Comparison of ENCODE assay signal across 23 mouse cellular contexts in the genomic region with DNA sequence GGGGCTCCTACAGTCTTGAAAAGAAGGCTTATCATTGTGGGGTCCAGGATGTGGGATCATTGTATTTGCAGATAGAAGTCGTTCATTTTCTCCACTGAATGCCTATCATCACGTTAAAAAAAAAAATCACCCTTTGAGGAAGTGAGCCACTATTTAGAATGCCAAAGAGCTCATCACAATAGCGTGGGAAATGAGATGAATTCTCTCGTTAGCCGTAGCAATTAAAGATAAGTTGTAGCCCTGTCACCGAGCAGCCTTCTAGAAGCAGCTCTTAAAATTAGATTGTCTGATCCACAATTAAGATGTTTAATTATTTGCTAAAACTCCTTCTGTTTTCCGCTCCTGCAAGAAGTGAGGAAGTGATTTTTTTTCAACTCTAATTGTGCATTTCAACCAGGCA.
"Had no signal": no experiment of that assay in that cellular context is flagged by ENCODE, and none has a peak within 500 bp of the region (broad histone marks: within the 10 kb centered on the region; RNA-seq: fewer than 3 reads in every experiment).

No protein-coding gene starts in this region.

- H3K27me3 ChIP-seq: limb, embryonic 13.5 days; liver, embryonic 12.5 days; lung, embryonic 15.5 days; megakaryocyte, embryonic 14.5 days; neural tube, embryonic 13.5 days; stomach, embryonic 15.5 days had no signal

- H3K9me3 ChIP-seq: limb, embryonic 10.5 days; limb, embryonic 13.5 days; liver, embryonic 12.5 days; liver, embryonic 15.5 days; lung, embryonic 15.5 days; neural tube, embryonic 13.5 days; stomach, embryonic 15.5 days had no signal

- H3K36me3 ChIP-seq: limb, embryonic 10.5 days; limb, embryonic 13.5 days; liver, embryonic 12.5 days; liver, embryonic 15.5 days; lung, embryonic 15.5 days; neural tube, embryonic 13.5 days; stomach, embryonic 15.5 days had no signal

- DNase-seq: kidney, adult 2 months; kidney, postnatal 25 days; layer of hippocampus, adult 9-11 months; liver; lung, adult 18-20 months; lung, postnatal 10 days; lung, postnatal 36 days; midbrain, embryonic 14.5 days; right cerebral cortex, adult 18-20 months; right cerebral cortex, postnatal 14 days; spleen, adult 18-20 months; thymus, postnatal 25 days had no signal

- H3K4me3 ChIP-seq: layer of hippocampus, adult 2 months; limb, embryonic 10.5 days; limb, embryonic 13.5 days; liver, embryonic 12.5 days; liver, embryonic 15.5 days; lung, embryonic 15.5 days; megakaryocyte, embryonic 14.5 days; neural tube, embryonic 13.5 days; stomach, embryonic 15.5 days had no signal

- H3K4me1 ChIP-seq: liver, embryonic 15.5 days had no signal

- H3K27ac ChIP-seq: kidney, postnatal 0 days; layer of hippocampus, adult 2 months; limb, embryonic 10.5 days; limb, embryonic 13.5 days; liver, embryonic 12.5 days; liver, embryonic 15.5 days; lung, embryonic 15.5 days; neural tube, embryonic 13.5 days; stomach, embryonic 15.5 days had no signal

- H3K4me2 ChIP-seq: limb, embryonic 13.5 days; liver, embryonic 12.5 days; liver, embryonic 15.5 days; lung, embryonic 15.5 days; midbrain, embryonic 11.5 days; neural tube, embryonic 13.5 days; stomach, embryonic 15.5 days had no signal

- ATAC-seq: liver, embryonic 12.5 days had no signal

- H3K9ac ChIP-seq: limb, embryonic 13.5 days; liver, embryonic 12.5 days; liver, embryonic 15.5 days; lung, embryonic 15.5 days; neural tube, embryonic 13.5 days; stomach, embryonic 15.5 days had no signal
